Mouse (Mus musculus) midbrain, embryonic 12.5 days (tissue): ENCODE measurements at regions not wholly inside any gene's neighbourhood (a gene's known extent, or its start where the extent isn't known, plus 50 kb on each side); places are given as distances from the start of the nearest gene placed in this dataset.

Source experiments
- ATAC-seq: fragments of 200-750 bp; cut with Nextera tagmentation; 2 replicates; pipeline ENCODE4 v1.8.0; 2017; ENCODE audit warnings: low read depth, moderate TSS enrichment, moderate library complexity; ENCODE audit not compliant: low FRiP score
- H3K27ac ChIP-seq: fragments of 300-500 bp; sonication (generic); replicated peaks from 2 replicates; pipeline ENCODE4 v1.5.1; 2016; ENCODE audit warnings: mild to moderate bottlenecking
- H3K27me3 ChIP-seq: fragments of 300-500 bp; sonication (generic); 2 replicates; pipeline ENCODE4 v1.6.1; 2016; ENCODE audit warnings: mild to moderate bottlenecking
- H3K36me3 ChIP-seq: fragments of 300-500 bp; sonication (generic); 2 replicates; pipeline ENCODE4 v1.6.1; 2016
- H3K4me1 ChIP-seq: fragments of 300-500 bp; sonication (generic); 2 replicates; pipeline ENCODE4 v1.6.1; 2016
- H3K4me2 ChIP-seq: fragments of 300-500 bp; sonication (generic); replicated peaks from 2 replicates; pipeline ENCODE4 v1.6.1; 2016; ENCODE audit warnings: mild to moderate bottlenecking, moderate library complexity
- H3K4me3 ChIP-seq: fragments of 300-500 bp; sonication (generic); 2 replicates; pipeline ENCODE4 v1.5.1; 2016; ENCODE audit warnings: mild to moderate bottlenecking
- H3K9ac ChIP-seq: fragments of 300-500 bp; sonication (generic); replicated peaks from 2 replicates; pipeline ENCODE4 v1.6.1; 2016; ENCODE audit warnings: mild to moderate bottlenecking, moderate library complexity
- H3K9me3 ChIP-seq: fragments of 300-500 bp; sonication (generic); 2 replicates; pipeline ENCODE4 v1.6.1; 2016; ENCODE audit warnings: mild to moderate bottlenecking
- WGBS: fragments of 180-500 bp; shearing (Covaris S2); methylation state at CpG from one replicate; pipeline ENCODE4 v1.1.7; 2016; 5-methylcytosine and 5-hydroxymethylcytosine counted together

- H3K9ac ChIP-seq, result no peak overlapping the region
- no peak overlapping the region for H3K27ac ChIP-seq
- no peak overlapping the region for H3K4me3 ChIP-seq
- no peaks in the 10 kb centered on the region for H3K36me3 ChIP-seq
- H3K9me3 ChIP-seq, result no peaks in the 10 kb centered on the region
- no peak overlapping the region for H3K4me2 ChIP-seq
- H3K4me1 ChIP-seq, result peaks cover 16% of the 10 kb centered on the region
- peaks cover 80% of the 10 kb centered on the region for H3K27me3 ChIP-seq
- peak; percentile 42 for ATAC-seq
- 49% methylated on average over 5 of the region's 5 CpGs for WGBS
Observed at GRCm38 (mm10) chr5:91722403-91722802, 205.0 kb downstream of the Parm1 start.

GRCm38 (mm10) chr5:91721231-91722096 is 204.0 kb downstream of the Parm1 start:
- Histone ChIP-seq H3K36me3 (no peaks in the 10 kb centered on the region), H3K4me1 (peaks cover 16% of the 10 kb centered on the region), H3K9me3 (no peaks in the 10 kb centered on the region), H3K4me2 (no peak overlapping the region), H3K9ac (no peak overlapping the region), H3K27ac (no peak overlapping the region), H3K4me3 (no peak overlapping the region), H3K27me3 (peaks cover 78% of the 10 kb centered on the region)
- 86% methylated on average over 9 of the region's 9 CpGs for WGBS
- ATAC-seq, result no peak

GRCm38 (mm10) chr5:91713020-91713419 is 195.6 kb downstream of the Parm1 start:
- no peak overlapping the region for H3K4me2 ChIP-seq
- no peak overlapping the region for H3K9ac ChIP-seq
- H3K9me3 ChIP-seq, result no peaks in the 10 kb centered on the region
- no peaks in the 10 kb centered on the region for H3K36me3 ChIP-seq
- H3K27me3 ChIP-seq, result peaks cover 26% of the 10 kb centered on the region
- H3K4me1 ChIP-seq, result no peaks in the 10 kb centered on the region
- no peak for ATAC-seq
- no peak overlapping the region for H3K4me3 ChIP-seq
- H3K27ac ChIP-seq, result no peak overlapping the region
- 31% methylated on average over 8 of the region's 8 CpGs for WGBS

GRCm38 (mm10) chr5:91709494-91710286 is 192.3 kb downstream of the Parm1 start:
- H3K36me3 ChIP-seq, result no peaks in the 10 kb centered on the region
- no peaks in the 10 kb centered on the region for H3K9me3 ChIP-seq
- H3K4me2 ChIP-seq, result no peak overlapping the region
- 95% methylated on average over 1 of the region's 1 CpGs for WGBS
- no peak overlapping the region for H3K9ac ChIP-seq
- no peak overlapping the region for H3K27ac ChIP-seq
- no peak overlapping the region for H3K4me3 ChIP-seq
- no peaks in the 10 kb centered on the region for H3K4me1 ChIP-seq
- no peak for ATAC-seq
- H3K27me3 ChIP-seq, result peaks cover 14% of the 10 kb centered on the region; the same call in 1 of the 2 replicates

- Histone ChIP-seq H3K9ac (no peak overlapping the region), H3K27me3 (peaks cover 4% of the 10 kb centered on the region; the same call in 1 of the 2 replicates), H3K4me3 (no peak overlapping the region), H3K4me1 (no peaks in the 10 kb centered on the region), H3K36me3 (no peaks in the 10 kb centered on the region), H3K4me2 (no peak overlapping the region), H3K9me3 (no peaks in the 10 kb centered on the region), H3K27ac (no peak overlapping the region)
- WGBS, result 90% methylated on average over 6 of the region's 6 CpGs
- no peak for ATAC-seq
Observed at GRCm38 (mm10) chr5:91708149-91708548, 190.7 kb downstream of the Parm1 start.

- no peaks in the 10 kb centered on the region for H3K9me3 ChIP-seq
- WGBS, result 87% methylated on average over 6 of the region's 6 CpGs
- no peak overlapping the region for H3K27ac ChIP-seq
- H3K27me3 ChIP-seq, result no peaks in the 10 kb centered on the region
- H3K9ac ChIP-seq, result no peak overlapping the region
- H3K4me3 ChIP-seq, result no peak overlapping the region
- H3K4me1 ChIP-seq, result no peaks in the 10 kb centered on the region
- no peaks in the 10 kb centered on the region for H3K36me3 ChIP-seq
- no peak overlapping the region for H3K4me2 ChIP-seq
- ATAC-seq, result no peak
Observed at GRCm38 (mm10) chr5:91697075-91697474, 179.7 kb downstream of the Parm1 start.

- 87% methylated on average over 6 of the region's 6 CpGs for WGBS
- Histone ChIP-seq H3K27ac (no peak overlapping the region), H3K9me3 (no peaks in the 10 kb centered on the region), H3K4me2 (no peak overlapping the region), H3K4me3 (no peak overlapping the region), H3K36me3 (no peaks in the 10 kb centered on the region), H3K27me3 (no peaks in the 10 kb centered on the region), H3K4me1 (no peaks in the 10 kb centered on the region), H3K9ac (no peak overlapping the region)
- ATAC-seq, result no peak
Observed at GRCm38 (mm10) chr5:91696532-91696931, 179.1 kb downstream of the Parm1 start.

GRCm38 (mm10) chr5:91695632-91696031 is 178.2 kb downstream of the Parm1 start:
- Histone ChIP-seq H3K27me3 (no peaks in the 10 kb centered on the region), H3K4me3 (no peak overlapping the region), H3K27ac (no peak overlapping the region), H3K4me1 (no peaks in the 10 kb centered on the region), H3K9me3 (no peaks in the 10 kb centered on the region), H3K4me2 (no peak overlapping the region), H3K9ac (no peak overlapping the region), H3K36me3 (no peaks in the 10 kb centered on the region)
- 74% methylated on average over 3 of the region's 3 CpGs for WGBS
- ATAC-seq, result no peak

DNA sequence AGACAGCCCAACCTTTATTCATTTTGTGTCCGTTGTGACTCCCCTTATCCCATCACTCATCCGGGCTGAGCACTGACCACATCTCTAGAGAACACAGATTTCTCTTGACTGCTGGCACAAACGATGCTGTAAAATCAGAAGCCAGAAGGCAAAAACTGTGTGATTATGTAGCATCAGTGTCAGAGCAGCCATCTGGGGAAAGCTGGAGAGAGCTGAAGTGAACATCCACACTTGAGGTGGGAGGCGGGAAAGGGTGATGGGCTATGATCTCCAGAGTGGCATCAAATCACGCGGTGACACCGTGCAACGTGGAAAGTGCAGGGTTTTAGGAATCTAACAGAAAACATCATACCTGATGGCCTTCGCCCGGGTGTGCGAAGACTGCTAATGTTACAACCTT is 175.9 kb downstream of the Parm1 start:
- 87% methylated on average over 11 of the region's 11 CpGs for WGBS
- no peak overlapping the region for H3K4me3 ChIP-seq
- H3K9me3 ChIP-seq, result no peaks in the 10 kb centered on the region
- no peaks in the 10 kb centered on the region for H3K4me1 ChIP-seq
- no peaks in the 10 kb centered on the region for H3K36me3 ChIP-seq
- no peaks in the 10 kb centered on the region for H3K27me3 ChIP-seq
- ATAC-seq, result no peak
- H3K4me2 ChIP-seq, result no peak overlapping the region
- no peak overlapping the region for H3K27ac ChIP-seq
- H3K9ac ChIP-seq, result no peak overlapping the region

GRCm38 (mm10) chr5:91692292-91692691 is 174.9 kb downstream of the Parm1 start:
- Histone ChIP-seq H3K9me3 (no peaks in the 10 kb centered on the region), H3K36me3 (no peaks in the 10 kb centered on the region), H3K9ac (no peak overlapping the region), H3K4me2 (no peak overlapping the region), H3K27ac (no peak overlapping the region), H3K27me3 (no peaks in the 10 kb centered on the region), H3K4me1 (no peaks in the 10 kb centered on the region), H3K4me3 (no peak overlapping the region)
- WGBS, result 13% methylated on average over 6 of the region's 6 CpGs
- ATAC-seq, result peak; percentile 27; the same call in 1 of the 2 replicates

- no peaks in the 10 kb centered on the region for H3K27me3 ChIP-seq
- ATAC-seq, result no peak
- H3K4me2 ChIP-seq, result no peak overlapping the region
- no peaks in the 10 kb centered on the region for H3K36me3 ChIP-seq
- H3K9me3 ChIP-seq, result no peaks in the 10 kb centered on the region
- no peak overlapping the region for H3K4me3 ChIP-seq
- WGBS, result 82% methylated on average over 6 of the region's 6 CpGs
- H3K9ac ChIP-seq, result no peak overlapping the region
- no peak overlapping the region for H3K27ac ChIP-seq
- no peaks in the 10 kb centered on the region for H3K4me1 ChIP-seq
Observed at GRCm38 (mm10) chr5:91678727-91679126, 161.3 kb downstream of the Parm1 start.
